Mouse (Mus musculus) cerebellum, adult 11 months (tissue): ENCODE measurements around the gene Prss34.

Experiments
- DNase-seq: peaks from one replicate; pipeline ENCODE4 v3.0.0; 2022

Prss34 gene

GRCm38 (mm10) chr17:25298094-25298493 is at the start of gene Prss34:
Prss34 (plus strand) TSS chr17:25298394.
- no peak for DNase-seq

- DNase-seq: no peak
These were observed 47.9 kb upstream of the Prss34 start for GRCm38 (mm10) chr17:25250181-25250835.

- no peak for DNase-seq
These were observed 45.6 kb upstream of the Prss34 start for GRCm38 (mm10) chr17:25252643-25253042.

GRCm38 (mm10) chr17:25253760-25254159 is 44.4 kb upstream of the Prss34 start:
- no peak for DNase-seq

GRCm38 (mm10) chr17:25255110-25255509 is 43.1 kb upstream of the Prss34 start:
- no peak for DNase-seq

GRCm38 (mm10) chr17:25256140-25256754 is 41.9 kb upstream of the Prss34 start, which contains the start of gene Baiap3:
Baiap3 (minus strand) TSS chr17:25256364.
- no peak for DNase-seq

GRCm38 (mm10) chr17:25257804-25258261 is 40.4 kb upstream of the Prss34 start:
- no peak for DNase-seq

- no peak for DNase-seq
These were observed 33.7 kb upstream of the Prss34 start for GRCm38 (mm10) chr17:25264453-25264852.

GRCm38 (mm10) chr17:25270795-25271335 is 27.3 kb upstream of the Prss34 start:
- DNase-seq: no peak

GRCm38 (mm10) chr17:25272326-25272725 is 25.9 kb upstream of the Prss34 start:
- DNase-seq: no peak

- peak; percentile 91 for DNase-seq
These were observed 25.1 kb upstream of the Prss34 start for GRCm38 (mm10) chr17:25272951-25273705.

GRCm38 (mm10) chr17:25273706-25274501 is 24.3 kb upstream of the Prss34 start:
- DNase-seq: peak; percentile 95

- DNase-seq: no peak
These were observed 23.4 kb upstream of the Prss34 start, which contains the start of gene Ube2i for GRCm38 (mm10) chr17:25274571-25275346. Ube2i (minus strand) TSS chr17:25274622.

GRCm38 (mm10) chr17:25275833-25276232 is 22.4 kb upstream of the Prss34 start:
- DNase-seq: no peak

- no peak for DNase-seq
These were observed 16.1 kb upstream of the Prss34 start for GRCm38 (mm10) chr17:25282133-25282532.

- DNase-seq: peak; percentile 74
These were observed 13.2 kb upstream of the Prss34 start for GRCm38 (mm10) chr17:25285033-25285432.

- DNase-seq: no peak
These were observed 9.4 kb upstream of the Prss34 start for GRCm38 (mm10) chr17:25288842-25289241.

GRCm38 (mm10) chr17:25290411-25290810 is 7.8 kb upstream of the Prss34 start:
- no peak for DNase-seq

GRCm38 (mm10) chr17:25293495-25293894 is 4.7 kb upstream of the Prss34 start:
- no peak for DNase-seq

GRCm38 (mm10) chr17:25294111-25294510 is 4.1 kb upstream of the Prss34 start:
- no peak for DNase-seq

GRCm38 (mm10) chr17:25308346-25308745 is 10.2 kb downstream of the Prss34 start, which contains the start of gene Prss28:
Prss28 (plus strand) TSS chr17:25308646.
- DNase-seq: no peak

- DNase-seq: no peak
These were observed 20.2 kb downstream of the Prss34 start, which contains the start of gene Prss29 for GRCm38 (mm10) chr17:25318354-25318753. Prss29 (plus strand) TSS chr17:25318654.
